In the genomic region with DNA sequence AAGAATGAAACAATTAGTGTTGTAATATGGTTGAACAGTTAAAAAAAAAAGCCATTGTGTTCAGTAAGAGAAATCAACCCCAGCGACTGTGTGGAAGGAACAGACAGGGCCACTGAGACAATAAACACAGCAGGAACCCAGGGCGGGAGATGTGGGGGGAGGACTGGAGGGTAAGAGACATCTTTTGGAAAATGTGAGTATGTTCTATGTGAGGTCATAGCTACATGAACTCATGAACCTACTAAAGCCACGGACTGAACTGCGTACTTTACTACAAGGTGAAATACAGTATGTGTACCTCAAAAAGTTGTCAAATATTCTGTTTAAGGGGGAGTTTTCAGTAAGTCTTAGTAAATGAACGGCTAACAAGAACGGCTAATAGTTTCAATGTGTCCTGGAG, we compare ENCODE assay signal across 16 mouse cellular contexts. TPM values are rescaled to one million over a fixed set of nuclear protein-coding genes. Genes with fewer than 3 reads are reported as not detected.
DNase-seq lines count a peak whose midpoint lies in the region; TF ChIP-seq lines count a peak whose summit lies in the region.
"Had no signal": no experiment of that assay in that cellular context is flagged by ENCODE, and none has a peak within 500 bp of the region (broad histone marks: within the 10 kb centered on the region; RNA-seq: fewer than 3 reads in every experiment).

No protein-coding gene starts in this region.

- H3K79me2 ChIP-seq in CH12.LX (replicated peaks; ENCODE audit: control insufficient read depth, extremely low read depth, insufficient read depth, poor library complexity, severe bottlenecking) = no peaks in the 10 kb centered on the region

- DNase-seq in CH12.LX (ENCODE audit: extremely low read depth) = peak; percentile 34
- no peak for DNase-seq in right cerebral cortex, adult 2 months (ENCODE audit: low spot score in 2 of 2)
- DNase-seq: adrenal gland, adult 2 months; adrenal gland, adult 8-10 months; adrenal gland, postnatal 10 days; adrenal gland, postnatal 14 days; adrenal gland, postnatal 25 days; adrenal gland, postnatal 36 days; B cell, adult 2 months; cerebellum, adult 11 months; cerebellum, adult 11-12 months; cerebellum, adult 18-20 months; cerebellum, adult 2 months; cerebellum, adult 8-10 months had no signal

- TF ChIP-seq CTCF in CH12.LX (conservative IDR thresholded peaks at IDR 0.05 in 1 of 2, IDR thresholded peaks at IDR 0.05 in 1 of 2; ENCODE audit: low read depth in 2 of 2, low read length in 2 of 2) = no peak

- H3K36me3 ChIP-seq in CH12.LX (replicated peaks in 1 of 2; ENCODE audit: control insufficient read depth in 1 of 2, insufficient read depth in 1 of 2, low read length in 1 of 2) = peaks cover 57 to 82% of the 10 kb centered on the region in 2 experiments

- no peak for TF ChIP-seq POLR2A in CH12.LX (IDR thresholded peaks at IDR 0.05; ENCODE audit: low read depth, low read length)

- dilution Hi-C loops in CH12.LX (cut with MboI; ENCODE audit: extremely low pct_ligation_motif_present, extremely low pct_unique_long_range_greater_than_20kb, low sequenced_read_pairs) = no loop called here

- no peak for TF ChIP-seq RAD21 in CH12.LX (IDR thresholded peaks at IDR 0.05; ENCODE audit: low read depth, low read length)

- peaks cover 0 to 5% of the 10 kb centered on the region in 2 experiments; a peak in 1 of 4 replicates for H3K4me1 ChIP-seq in CH12.LX (ENCODE audit: control insufficient read depth in 1 of 2, insufficient read depth in 2 of 2)

- no peaks in the 10 kb centered on the region for H3K9me3 ChIP-seq in CH12.LX (replicated peaks; ENCODE audit: low read length)
- H3K9me3 ChIP-seq: G1E had no signal

- H3K4me3 ChIP-seq in CH12.LX (replicated peaks in 1 of 3; ENCODE audit: low read depth in 2 of 3, low read length in 2 of 3, poor library complexity in 1 of 3) = no peak overlapping the region

- TF ChIP-seq EP300 in CH12.LX (IDR thresholded peaks at IDR 0.05; ENCODE audit: low read length) = 0 out of 2 replicates have a peak, but pooled peaks have one; percentile 13

- no peak overlapping the region for H3K4me2 ChIP-seq in CH12.LX (ENCODE audit: insufficient read depth, low read depth, poor library complexity, severe bottlenecking)

- H3K27ac ChIP-seq in CH12.LX (ENCODE audit: insufficient read depth, low read depth) = no peak overlapping the region

- in situ Hi-C loops in CH12.LX (cut with MboI; ENCODE audit: low pct_ligation_motif_present, low pct_unique_long_range_greater_than_20kb, low sequenced_read_pairs) = no loop called here

- no peaks in the 10 kb centered on the region for H3K27me3 ChIP-seq in CH12.LX (replicated peaks)
- H3K27me3 ChIP-seq: Patski had no signal

- H3K9ac ChIP-seq in CH12.LX (ENCODE audit: insufficient read depth, low read depth) = no peak overlapping the region

TF ChIP-seq in CH12.LX, 34 proteins besides CTCF, POLR2A, EP300 and RAD21:
- TF ChIP-seq JUND (conservative IDR thresholded peaks at IDR 0.05; ENCODE audit: low read depth, low read length) (peak; percentile 85), ZKSCAN1 (IDR thresholded peaks at IDR 0.05; ENCODE audit: borderline replicate concordance, low read depth, low read length) (no peak), MEF2A (IDR thresholded peaks at IDR 0.05; ENCODE audit: borderline replicate concordance, low read depth, low read length) (no peak), KAT2A (IDR thresholded peaks at IDR 0.05; ENCODE audit: insufficient replicate concordance, low read length) (no peak), PAX5 (IDR thresholded peaks at IDR 0.05; ENCODE audit: low read length) (no peak), E2F4 (IDR thresholded peaks at IDR 0.05; ENCODE audit: insufficient replicate concordance, low read depth, low read length) (no peak), GABPA (IDR thresholded peaks at IDR 0.05; ENCODE audit: insufficient replicate concordance, low read depth, low read length) (no peak), HCFC1 (IDR thresholded peaks at IDR 0.05; ENCODE audit: low read depth, low read length) (no peak), CHD1 (IDR thresholded peaks at IDR 0.05; ENCODE audit: low read depth, low read length) (no peak), MAZ (IDR thresholded peaks at IDR 0.05; ENCODE audit: low read depth, low read length) (no peak), BHLHE40 (IDR thresholded peaks at IDR 0.05; ENCODE audit: low read depth, low read length) (no peak), MYC (IDR thresholded peaks at IDR 0.05; ENCODE audit: low read depth, low read length) (no peak), TCF12 (IDR thresholded peaks at IDR 0.05; ENCODE audit: low read depth, low read length) (no peak), MAFK (IDR thresholded peaks at IDR 0.05; ENCODE audit: insufficient replicate concordance, low read length) (no peak), USF2 (conservative IDR thresholded peaks at IDR 0.05; ENCODE audit: low read depth, low read length) (no peak), MXI1 (IDR thresholded peaks at IDR 0.05; ENCODE audit: low read depth, low read length) (no peak), USF1 (IDR thresholded peaks at IDR 0.05; ENCODE audit: low read depth, low read length) (no peak), ETS1 (conservative IDR thresholded peaks at IDR 0.05; ENCODE audit: low read depth, low read length) (0 out of 2 replicates have a peak, but pooled peaks have one; percentile 8), JUN (IDR thresholded peaks at IDR 0.05; ENCODE audit: insufficient read depth, low read depth, low read length) (peak; percentile 83), RCOR1 (conservative IDR thresholded peaks at IDR 0.05; ENCODE audit: low read depth, low read length) (no peak), NELFE (IDR thresholded peaks at IDR 0.05; ENCODE audit: low read depth, low read length) (no peak)

RNA-seq across cellular contexts. Expression of gene Tex9, which starts 14.7 kb away (rescaled TPM):
- total RNA-seq in CH12.LX (2012; rRNA removed) = 12.7 and 16.7 TPM in 2 replicates
- total RNA-seq in CH12.LX (2014; rRNA removed) = 12.1 and 17.0 TPM in 2 replicates
- 27.4 and 29.2 TPM in 2 replicates for polyA plus RNA-seq in CH12.LX (2012; ENCODE audit: insufficient read length, low read depth)

RNA-seq across cellular contexts. Expression of gene Mns1, which starts 39.5 kb away (rescaled TPM):
- total RNA-seq in CH12.LX (2012; rRNA removed) (19.4 and 32.2 TPM in 2 replicates), CH12.LX (2014; rRNA removed) (16.7 and 19.8 TPM in 2 replicates)
- 66.0 and 87.7 TPM in 2 replicates for polyA plus RNA-seq in CH12.LX (2012; ENCODE audit: insufficient read length, low read depth)

RNA-seq across cellular contexts. Expression of gene Rfx7, which starts 54.7 kb away (rescaled TPM):
- total RNA-seq in CH12.LX (2012; rRNA removed) (18.4 and 21.0 TPM in 2 replicates), CH12.LX (2014; rRNA removed) (27.3 and 30.0 TPM in 2 replicates)
- 42.2 and 49.9 TPM in 2 replicates for polyA plus RNA-seq in CH12.LX (2012; ENCODE audit: insufficient read length, low read depth)
